Mouse (Mus musculus) adrenal gland, adult 10 weeks (tissue): ENCODE measurements around the gene Noc4l. TPM values are rescaled to one million over a fixed set of nuclear protein-coding genes. Genes with fewer than 3 reads are reported as not detected.

ENCODE experiments used
- polyA plus RNA-seq: library from polyadenylated mRNA; stranded (reverse); fragments of 350-450 nt; fragmentation: Illumina TruSeq; extraction: RNeasy Lipid Tissue Mini Kit (QIAGEN cat#74804); gene quantifications from one replicate; pipeline ENCODE4 v1.2.3, GENCODE M21; 2014; ENCODE audit warnings: low read depth, low replicate concordance

Noc4l gene
- 2.9 TPM for polyA plus RNA-seq

GRCm38 (mm10) chr5:110652719-110653648 lies at the start of gene Noc4l, which contains the start of gene Ddx51:
Gene Noc4l (minus strand): TSS chr5:110653417.
Gene Ddx51 (plus strand): TSS chr5:110653451.

Other genes starting within 250 kb of the Noc4l start
- gene Fbrsl1, start 204.9 kb downstream of the Noc4l start, polyA plus RNA-seq, result 6.1 TPM
- not detected for gene Galnt9, start 109.1 kb downstream of the Noc4l start, polyA plus RNA-seq
- gene Ddx51, start within 50 bp of the Noc4l start, polyA plus RNA-seq, result 7.4 TPM
- gene Ep400, start 117.3 kb upstream of the Noc4l start, polyA plus RNA-seq, result 19.5 TPM
- gene Pus1, start 127.2 kb upstream of the Noc4l start, polyA plus RNA-seq, result 1.2 TPM
- 9.3 TPM for gene Ulk1, start 156.7 kb upstream of the Noc4l start, polyA plus RNA-seq
- 27.8 TPM for gene Hscb, start 186.4 kb upstream of the Noc4l start, polyA plus RNA-seq
- 12.5 TPM for gene Chek2, start 186.6 kb upstream of the Noc4l start, polyA plus RNA-seq
- gene Ttc28, start 226.4 kb upstream of the Noc4l start, polyA plus RNA-seq, result 5.2 TPM